Mouse (Mus musculus) lung, postnatal 0 days (tissue): ENCODE results near the gene Olfr458. TPM values are rescaled to one million over a fixed set of nuclear protein-coding genes. Genes with fewer than 3 reads are reported as not detected.

Experiments
- ATAC-seq: fragments of 200-750 bp; cut with Nextera tagmentation; 2 replicates; pipeline ENCODE4 v1.8.0; 2017; ENCODE audit warnings: moderate library complexity
- DNase-seq: peaks from one replicate; pipeline ENCODE4 v3.0.0-alpha.2; 2016; ENCODE audit warnings: low spot score
- H3K27ac ChIP-seq: fragments of 300-500 bp; sonication (generic); 2 replicates; pipeline ENCODE4 v1.5.1; 2014; ENCODE audit warnings: antibody characterized with exemption, mild to moderate bottlenecking, low read length, mixed read lengths
- H3K27me3 ChIP-seq: fragments of 300-500 bp; sonication (generic); replicated peaks from 2 replicates; pipeline ENCODE4 v1.6.1; 2014; ENCODE audit warnings: low read length, mixed read lengths; ENCODE audit not compliant: insufficient read depth
- H3K36me3 ChIP-seq: fragments of 300-500 bp; sonication (generic); 2 replicates; pipeline ENCODE4 v1.6.1; 2014; ENCODE audit warnings: low read length, mixed read lengths; ENCODE audit not compliant: insufficient read depth
- H3K4me1 ChIP-seq: fragments of 300-500 bp; sonication (generic); 2 replicates; pipeline ENCODE4 v1.6.1; 2014; ENCODE audit warnings: antibody characterized with exemption, low read depth, low read length, mixed read lengths; ENCODE audit not compliant: insufficient read depth
- H3K4me2 ChIP-seq: fragments of 300-500 bp; sonication (generic); replicated peaks from 2 replicates; pipeline ENCODE4 v1.6.1; 2014; ENCODE audit warnings: low read depth, mild to moderate bottlenecking, low read length, moderate library complexity, mixed read lengths
- H3K4me3 ChIP-seq: fragments of 300-500 bp; sonication (generic); 2 replicates; pipeline ENCODE4 v1.5.1; 2014; ENCODE audit warnings: low read depth, low read length
- H3K9ac ChIP-seq: fragments of 300-500 bp; sonication (generic); replicated peaks from 2 replicates; pipeline ENCODE4 v1.6.1; 2014; ENCODE audit warnings: low read depth, mild to moderate bottlenecking
- H3K9me3 ChIP-seq: fragments of 300-500 bp; sonication (generic); 2 replicates; pipeline ENCODE4 v1.6.1; 2016; ENCODE audit warnings: low read length, mixed read lengths
- CTCF ChIP-seq: IDR thresholded peaks from 2 replicates; pipeline ENCODE4 v1.5.1; 2016; ENCODE audit warnings: antibody characterized with exemption, mild to moderate bottlenecking
- EP300 ChIP-seq: IDR thresholded peaks from 2 replicates; pipeline ENCODE4 v1.6.1; 2016; ENCODE audit warnings: antibody characterized with exemption, mild to moderate bottlenecking, control low read depth
- WGBS: fragments of 180-500 bp; shearing (Covaris S2); extraction: QIAGEN DNeasy Blood & Tissue Kit; methylation state at CpG from one replicate; pipeline ENCODE4 v1.1.7; 2014; 5-methylcytosine and 5-hydroxymethylcytosine counted together
- polyA plus RNA-seq: library from polyadenylated mRNA; unstranded; fragments of >200 nt; fragmentation: Nextera tagmentation; extraction: Ambion mirVana; gene quantifications from 2 replicates; pipeline ENCODE4 v1.2.1, GENCODE M21; 2015

Olfr458 gene
- polyA plus RNA-seq: 0.08 TPM in 1 of 2 replicates, not detected in the other

DNA sequence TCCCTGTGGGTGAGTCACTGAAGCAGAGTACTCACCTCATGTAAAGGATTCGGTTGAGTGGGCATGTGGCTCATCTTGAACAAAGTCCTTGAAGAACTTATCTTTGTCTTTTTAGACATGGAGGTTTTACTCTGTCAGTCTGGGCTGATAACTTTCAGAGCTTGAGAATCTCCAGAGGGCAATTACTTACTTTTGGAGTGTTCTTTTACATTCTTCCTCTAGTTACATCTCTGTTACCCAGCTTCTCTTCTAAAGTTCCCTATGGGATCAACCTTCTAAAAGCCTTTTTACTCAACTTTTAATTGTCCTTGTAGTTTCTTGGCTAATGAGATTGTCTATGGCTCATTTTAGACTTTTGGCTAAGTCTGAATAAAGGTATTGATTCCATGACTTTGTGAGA, at the start of gene Olfr458:
Gene Olfr458 (minus strand): TSS at position 101 of the 400 bp plus-strand sequence.
- Histone ChIP-seq H3K9ac (no peak within 1 kb of the TSS), H3K9me3 (no peaks in the 10 kb centered on the region), H3K27ac (no peak within 1 kb of the TSS), H3K4me1 (no peaks in the 10 kb centered on the region), H3K4me2 (no peak within 1 kb of the TSS), H3K27me3 (no peaks in the 10 kb centered on the region), H3K36me3 (no peaks in the 10 kb centered on the region), H3K4me3 (no peak within 1 kb of the TSS)
- WGBS: 68% methylated on average over 1 of the region's 1 CpGs
- TF ChIP-seq CTCF: no peak
- no peak for TF ChIP-seq EP300
- ATAC-seq (no peak), DNase-seq (no peak)

- Histone ChIP-seq H3K27ac (no peak overlapping the region), H3K4me3 (no peak overlapping the region), H3K36me3 (no peaks in the 10 kb centered on the region), H3K9me3 (no peaks in the 10 kb centered on the region), H3K4me2 (no peak overlapping the region), H3K9ac (no peak overlapping the region), H3K27me3 (no peaks in the 10 kb centered on the region), H3K4me1 (no peaks in the 10 kb centered on the region)
- 45% methylated on average over 1 of the region's 1 CpGs for WGBS
- TF ChIP-seq CTCF (no peak), EP300 (no peak)
- DNase-seq (peak; percentile 9), ATAC-seq (no peak)
Measured at GRCm38 (mm10) chr6:42513461-42513860, 48.5 kb upstream of the Olfr458 start.

- Histone ChIP-seq H3K4me3 (no peak overlapping the region), H3K36me3 (no peaks in the 10 kb centered on the region), H3K9ac (no peak overlapping the region), H3K4me1 (no peaks in the 10 kb centered on the region), H3K9me3 (no peaks in the 10 kb centered on the region), H3K4me2 (no peak overlapping the region), H3K27me3 (no peaks in the 10 kb centered on the region), H3K27ac (no peak overlapping the region)
- TF ChIP-seq EP300: no peak
- TF ChIP-seq CTCF: no peak
- peak; percentile 30 for DNase-seq
- ATAC-seq: no peak
Measured at GRCm38 (mm10) chr6:42509311-42509710, 44.3 kb upstream of the Olfr458 start.

DNA sequence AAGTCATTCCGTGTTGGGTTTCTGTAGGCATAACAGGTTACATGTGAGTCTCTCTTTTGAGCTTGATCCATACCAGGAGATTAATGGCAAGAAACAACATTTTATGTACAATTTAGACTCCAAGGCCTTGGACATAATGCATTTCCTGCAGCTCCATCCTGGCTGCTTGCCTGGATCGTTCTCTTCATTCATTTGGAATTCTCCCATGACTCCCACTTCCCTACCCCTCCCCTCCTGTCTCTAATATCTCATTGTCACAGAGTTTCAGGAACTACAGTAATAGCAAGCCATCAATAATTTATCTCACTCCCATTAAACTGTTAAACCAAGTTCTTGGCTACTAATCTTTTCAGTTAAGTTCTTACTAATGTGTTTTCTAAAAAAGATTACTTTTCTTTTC, 38.5 kb upstream of the Olfr458 start:
- no peak overlapping the region for H3K4me2 ChIP-seq
- TF ChIP-seq CTCF (no peak), EP300 (no peak)
- H3K9ac ChIP-seq: no peak overlapping the region
- ATAC-seq (no peak), DNase-seq (peak; percentile 18)
- no peak overlapping the region for H3K27ac ChIP-seq
- no peaks in the 10 kb centered on the region for H3K27me3 ChIP-seq
- 49% methylated on average over 2 of the region's 2 CpGs for WGBS
- H3K36me3 ChIP-seq: no peaks in the 10 kb centered on the region
- H3K4me1 ChIP-seq: no peaks in the 10 kb centered on the region
- H3K9me3 ChIP-seq: no peaks in the 10 kb centered on the region
- H3K4me3 ChIP-seq: no peak overlapping the region

DNA sequence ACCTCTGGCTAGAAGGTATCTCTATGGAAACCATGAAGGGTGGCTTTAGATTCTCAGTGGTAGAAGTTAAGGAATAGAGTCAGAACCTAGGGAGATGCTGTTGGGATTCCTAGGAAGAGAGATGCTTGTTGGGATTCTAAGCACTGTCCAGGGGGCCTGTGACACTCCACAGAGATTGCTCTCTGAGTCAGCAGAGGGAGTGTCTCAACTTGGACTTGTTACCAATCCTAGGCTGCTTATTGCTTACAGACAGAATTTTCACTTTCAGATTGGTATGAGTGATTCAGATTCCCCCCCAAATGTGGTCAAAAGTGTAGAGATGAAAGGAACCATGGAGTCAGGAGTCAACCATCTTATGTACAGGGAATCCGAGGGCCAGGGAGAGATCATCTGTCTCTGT, 24.7 kb upstream of the Olfr458 start:
- Histone ChIP-seq H3K4me2 (no peak overlapping the region), H3K4me3 (no peak overlapping the region), H3K36me3 (no peaks in the 10 kb centered on the region), H3K27ac (no peak overlapping the region), H3K9ac (no peak overlapping the region), H3K4me1 (no peaks in the 10 kb centered on the region), H3K9me3 (no peaks in the 10 kb centered on the region), H3K27me3 (no peaks in the 10 kb centered on the region)
- DNase-seq: no peak
- ATAC-seq: no peak
- TF ChIP-seq EP300 (no peak), CTCF (no peak)
- 52% methylated on average over 1 of the region's 1 CpGs for WGBS

- 83% methylated on average over 1 of the region's 1 CpGs for WGBS
- Histone ChIP-seq H3K27me3 (no peaks in the 10 kb centered on the region), H3K4me3 (no peak within 1 kb of the TSS), H3K9ac (no peak within 1 kb of the TSS), H3K36me3 (no peaks in the 10 kb centered on the region), H3K9me3 (no peaks in the 10 kb centered on the region), H3K27ac (no peak within 1 kb of the TSS), H3K4me1 (no peaks in the 10 kb centered on the region), H3K4me2 (no peak within 1 kb of the TSS)
- no peak for TF ChIP-seq CTCF
- no peak for TF ChIP-seq EP300
- ATAC-seq (no peak), DNase-seq (no peak)
Measured at GRCm38 (mm10) chr6:42487114-42487513, 22.1 kb upstream of the Olfr458 start, which contains the start of gene Olfr456. Gene Olfr456, minus strand, starts transcription at chr6:42487214.

DNA sequence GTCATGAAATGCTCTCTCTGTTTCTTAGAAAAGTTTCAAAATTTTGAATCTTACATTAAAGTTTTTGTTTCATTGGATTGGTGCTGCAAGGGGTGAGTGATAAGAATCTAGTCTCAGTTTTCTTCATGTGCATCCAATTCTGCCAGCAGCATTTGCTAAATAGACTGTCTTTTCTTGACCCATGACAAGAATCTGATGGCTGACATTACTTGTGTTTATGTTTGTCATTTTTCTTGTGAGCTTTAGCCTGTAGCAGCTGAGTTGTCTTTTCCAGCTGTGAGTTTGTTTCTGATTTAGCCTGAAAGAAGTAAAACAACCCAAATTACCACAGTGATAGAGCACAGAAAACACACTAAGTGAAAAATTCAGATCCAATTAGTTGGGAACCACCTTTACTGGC, 19.6 kb upstream of the Olfr458 start:
- Histone ChIP-seq H3K4me3 (no peak overlapping the region), H3K4me1 (no peaks in the 10 kb centered on the region), H3K27ac (no peak overlapping the region), H3K27me3 (no peaks in the 10 kb centered on the region), H3K36me3 (no peaks in the 10 kb centered on the region), H3K9me3 (no peaks in the 10 kb centered on the region), H3K4me2 (no peak overlapping the region), H3K9ac (no peak overlapping the region)
- ATAC-seq (peak; percentile 65), DNase-seq (peak; percentile 71)
- TF ChIP-seq EP300 (peak; percentile 62), CTCF (no peak)
